Mouse (Mus musculus) liver, embryonic 14.5 days (tissue): ENCODE results near the gene Dscam. TPM values are rescaled to one million over a fixed set of nuclear protein-coding genes. Genes with fewer than 3 reads are reported as not detected.

Experiments
- ATAC-seq: fragments of 200-750 bp; cut with Nextera tagmentation; 2 replicates; pipeline ENCODE4 v1.8.0; 2017; ENCODE audit warnings: moderate number of reproducible peaks, mild to moderate bottlenecking, moderate library complexity; ENCODE audit not compliant: insufficient read depth
- DNase-seq, 3 experiments: peaks; one replicate each; pipeline ENCODE4 v3.0.0-alpha.2; 2012 to 2013; ENCODE audit warnings: low read depth in 3 of 3, low spot score in 3 of 3
- H3K27ac ChIP-seq: fragments of 300-500 bp; sonication (generic); 2 replicates; pipeline ENCODE4 v1.5.1; 2014; ENCODE audit warnings: moderate library complexity, mild to moderate bottlenecking, control low read depth, inconsistent platforms
- H3K27me3 ChIP-seq: fragments of 300-500 bp; sonication (generic); 2 replicates; pipeline ENCODE4 v1.6.1; 2014; ENCODE audit warnings: mild to moderate bottlenecking, low read length, moderate library complexity; ENCODE audit not compliant: control insufficient read depth, insufficient read depth
- H3K36me3 ChIP-seq: fragments of 300-500 bp; sonication (generic); replicated peaks from 2 replicates; pipeline ENCODE4 v1.6.1; 2014; ENCODE audit warnings: low read depth; ENCODE audit not compliant: control insufficient read depth, insufficient read depth
- H3K4me1 ChIP-seq, 2 experiments: fragments of 200-500 bp in 1 of 2; fragments of 300-500 bp in 1 of 2; sonication (generic) in 1 of 2; replicated peaks; 2 replicates each; pipeline ENCODE4 v1.6.1; 2012 to 2014; ENCODE audit warnings: antibody characterized with exemption in 1 of 2, inconsistent platforms in 1 of 2, low read length in 1 of 2; ENCODE audit not compliant: control insufficient read depth in 2 of 2, insufficient read depth in 2 of 2
- H3K4me2 ChIP-seq: fragments of 300-500 bp; sonication (generic); 2 replicates; pipeline ENCODE4 v1.6.1; 2014; ENCODE audit warnings: low read depth, mild to moderate bottlenecking, control low read depth, moderate library complexity
- H3K4me3 ChIP-seq, 2 experiments: fragments of 200-500 bp in 1 of 2; fragments of 300-500 bp in 1 of 2; sonication (generic) in 1 of 2; 2 replicates each; pipeline ENCODE4 v1.5.1; 2012 to 2014; ENCODE audit warnings: low read depth in 2 of 2, low read length in 2 of 2, mild to moderate bottlenecking in 2 of 2, control low read depth in 1 of 2, inconsistent platforms in 1 of 2, moderate library complexity in 1 of 2; ENCODE audit not compliant: insufficient read depth in 1 of 2
- H3K9ac ChIP-seq: fragments of 300-500 bp; sonication (generic); replicated peaks from 2 replicates; pipeline ENCODE4 v1.6.1; 2014; ENCODE audit warnings: mild to moderate bottlenecking, control low read depth, moderate library complexity
- H3K9me3 ChIP-seq: fragments of 300-500 bp; sonication (generic); 2 replicates; pipeline ENCODE4 v1.6.1; 2016; ENCODE audit warnings: low read length, mixed read lengths; ENCODE audit not compliant: control insufficient read depth
- CTCF ChIP-seq: IDR thresholded peaks from 2 replicates; pipeline ENCODE4 v1.5.1; 2016; ENCODE audit warnings: antibody characterized with exemption, low read depth, control low read depth
- EP300 ChIP-seq: IDR thresholded peaks from 2 replicates; pipeline ENCODE4 v1.6.1; 2016; ENCODE audit warnings: antibody characterized with exemption, low read depth
- WGBS: fragments of 180-500 bp; shearing (Covaris S2); extraction: QIAGEN DNeasy Blood & Tissue Kit; methylation state at CpG from one replicate; pipeline ENCODE4 v1.1.7; 2014; ENCODE audit not compliant: insufficient replicate concordance; 5-methylcytosine and 5-hydroxymethylcytosine counted together
- polyA plus RNA-seq, 2 experiments: library from polyadenylated mRNA; depleted of rRNA in 1 of 2; stranded (reverse) in 1 of 2; unstranded in 1 of 2; fragments of >200 nt; fragmentation: Nextera tagmentation in 1 of 2; extraction: Ambion mirVana in 1 of 2; gene quantifications; 2 replicates each; pipeline versions ENCODE4 v1.2.1 to v1.2.3; 2012 to 2014

Dscam gene
- polyA plus RNA-seq, 2 experiments, result not detected

DNA sequence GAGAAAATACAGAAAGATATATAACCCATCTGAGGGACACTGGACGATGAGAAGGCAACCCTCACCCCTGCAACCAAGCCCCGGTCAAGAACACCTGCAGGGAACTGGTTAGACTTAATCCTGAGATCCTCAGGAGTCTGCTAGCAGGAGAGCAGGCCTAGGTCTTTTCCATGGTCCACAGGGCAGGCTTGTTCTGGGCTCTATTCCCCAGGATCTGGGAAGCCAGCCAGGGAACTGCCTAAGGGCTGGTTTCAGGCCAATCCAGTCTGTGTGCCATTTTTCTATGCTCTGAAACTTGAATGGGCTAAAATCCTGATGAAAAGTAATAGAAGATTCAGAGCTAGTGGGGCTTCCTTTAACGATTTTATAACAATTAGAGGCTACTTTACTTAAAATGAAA is 173.7 kb downstream of the Dscam start:
- Histone ChIP-seq H3K4me1 (no peaks in the 10 kb centered on the region), H3K9me3 (no peaks in the 10 kb centered on the region), H3K4me2 (no peak overlapping the region), H3K9ac (no peak overlapping the region), H3K36me3 (no peaks in the 10 kb centered on the region), H3K4me3 (no peak overlapping the region), H3K27ac (no peak overlapping the region), H3K27me3 (no peaks in the 10 kb centered on the region; the same call in 1 of the 2 replicates)
- DNase-seq, result no peak
- ATAC-seq, result no peak
- no peak for TF ChIP-seq EP300
- TF ChIP-seq CTCF, result no peak
- WGBS, result 51% methylated on average over 3 of the region's 3 CpGs

DNA sequence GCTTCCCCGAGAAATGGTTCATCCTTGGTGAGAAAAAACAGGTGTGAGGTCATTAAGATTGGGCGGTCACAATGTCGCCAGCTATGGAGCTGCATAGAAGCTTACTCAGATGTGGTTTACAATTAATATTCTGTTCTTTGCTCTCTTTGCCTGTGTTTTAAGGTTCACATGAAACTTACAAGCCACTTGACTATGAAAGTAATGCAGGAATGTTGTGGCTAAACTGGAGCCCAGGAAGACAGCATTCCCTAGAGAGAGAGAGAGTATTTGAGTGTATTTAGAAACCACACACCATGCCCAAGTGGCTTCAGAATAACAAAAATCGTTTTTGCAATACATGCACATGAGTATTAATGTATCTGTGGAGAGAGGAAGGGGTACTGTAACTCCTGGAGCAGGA is 174.7 kb downstream of the Dscam start:
- ATAC-seq (no peak), DNase-seq (no peak)
- Histone ChIP-seq H3K4me3 (no peak overlapping the region), H3K4me2 (no peak overlapping the region), H3K9me3 (no peaks in the 10 kb centered on the region), H3K36me3 (no peaks in the 10 kb centered on the region), H3K4me1 (no peaks in the 10 kb centered on the region), H3K9ac (no peak overlapping the region), H3K27me3 (no peaks in the 10 kb centered on the region; the same call in 1 of the 2 replicates), H3K27ac (no peak overlapping the region)
- TF ChIP-seq CTCF (no peak), EP300 (no peak)
- 59% methylated on average over 4 of the region's 4 CpGs for WGBS

DNA sequence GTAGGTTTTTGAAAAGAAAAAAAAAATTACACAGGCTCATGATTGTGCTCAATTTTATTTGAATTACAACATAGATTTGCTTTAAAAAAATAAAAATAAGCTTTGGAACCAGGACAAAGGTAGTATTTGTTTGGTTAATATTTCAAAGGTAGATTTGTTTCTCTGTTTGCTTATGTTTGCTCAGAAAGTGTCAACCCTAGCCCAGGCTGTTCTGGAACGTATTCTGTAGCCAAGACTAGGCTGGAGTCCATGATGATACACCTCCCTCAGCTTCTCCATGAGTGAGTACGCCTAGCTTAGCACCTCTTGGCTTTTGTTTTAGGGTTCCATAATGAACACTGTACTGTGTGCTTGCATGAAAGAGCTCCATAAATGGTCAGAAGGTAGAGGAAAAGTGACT is 183.2 kb downstream of the Dscam start:
- ATAC-seq, result no peak
- no peak overlapping the region for H3K4me3 ChIP-seq
- TF ChIP-seq CTCF (no peak), EP300 (no peak)
- H3K4me1 ChIP-seq, result no peaks in the 10 kb centered on the region
- no peak for DNase-seq
- H3K4me2 ChIP-seq, result no peak overlapping the region
- no peaks in the 10 kb centered on the region for H3K36me3 ChIP-seq
- H3K9ac ChIP-seq, result no peak overlapping the region
- H3K27ac ChIP-seq, result no peak overlapping the region
- no peaks in the 10 kb centered on the region for H3K9me3 ChIP-seq
- WGBS, result 49% methylated on average over 2 of the region's 2 CpGs
- no peaks in the 10 kb centered on the region; the same call in 1 of the 2 replicates for H3K27me3 ChIP-seq

- TF ChIP-seq CTCF, result no peak
- no peak for TF ChIP-seq EP300
- H3K27ac ChIP-seq, result no peak overlapping the region
- DNase-seq (no peak), ATAC-seq (no peak)
- H3K9ac ChIP-seq, result no peak overlapping the region
- peaks cover 0 to 9% of the 10 kb centered on the region in 2 experiments; a peak in 1 of 4 replicates for H3K4me1 ChIP-seq
- no peak overlapping the region for H3K4me2 ChIP-seq
- H3K4me3 ChIP-seq, result no peak overlapping the region
- H3K9me3 ChIP-seq, result no peaks in the 10 kb centered on the region
- no peaks in the 10 kb centered on the region for H3K36me3 ChIP-seq
- H3K27me3 ChIP-seq, result no peaks in the 10 kb centered on the region
- WGBS, result 74% methylated on average over 7 of the region's 7 CpGs
Measured at GRCm38 (mm10) chr16:96973300-96973699, 197.3 kb downstream of the Dscam start.

DNA sequence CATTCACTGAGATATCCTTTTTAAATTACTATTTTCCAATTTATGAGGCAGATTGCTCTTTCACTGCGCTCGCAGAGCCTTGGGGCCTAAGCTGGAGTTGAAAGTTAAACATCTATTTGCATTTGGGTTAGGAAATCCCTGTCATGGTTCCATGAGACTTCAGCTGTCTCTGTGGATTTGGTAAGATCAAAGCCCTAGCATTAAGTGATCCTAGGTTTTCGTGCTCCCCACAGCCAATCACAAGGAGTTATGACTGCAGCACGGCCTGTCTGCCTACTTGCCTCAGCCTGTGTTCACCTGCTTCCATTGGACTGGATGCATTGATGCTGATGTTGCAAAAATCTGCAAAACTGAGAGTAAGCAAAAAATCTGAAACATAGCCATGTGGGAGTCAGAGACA is 198.8 kb downstream of the Dscam start:
- TF ChIP-seq EP300 (no peak), CTCF (no peak)
- no peak overlapping the region for H3K4me3 ChIP-seq
- H3K27ac ChIP-seq, result no peak overlapping the region
- no peak for ATAC-seq
- H3K4me2 ChIP-seq, result no peak overlapping the region
- 69% methylated on average over 4 of the region's 4 CpGs for WGBS
- H3K27me3 ChIP-seq, result no peaks in the 10 kb centered on the region
- H3K4me1 ChIP-seq, result peaks cover 0 to 9% of the 10 kb centered on the region in 2 experiments; a peak in 1 of 4 replicates
- no peaks in the 10 kb centered on the region for H3K9me3 ChIP-seq
- no peaks in the 10 kb centered on the region for H3K36me3 ChIP-seq
- DNase-seq, result no peak
- no peak overlapping the region for H3K9ac ChIP-seq
